Mouse (Mus musculus): ENCODE measurements around the gene Cd48.
"Not testable (repeated sequence)": the region's sequence is repeated elsewhere in the genome, so short reads cannot be mapped to it uniquely, and the experiment has no call there.

The Cd48 gene

GRCm38 (mm10) chr1:171681531-171682299, at the start of gene Cd48:
TSS of gene Cd48 (plus strand) at chr1:171682009.
- in situ Hi-C loops (cut with MboI, MseI): no loop called here

- in situ Hi-C loops (cut with MboI, MseI): no loop called here
Observed at GRCm38 (mm10) chr1:171635696-171636095, 46.1 kb upstream of the Cd48 start.

GRCm38 (mm10) chr1:171637101-171637500, 44.7 kb upstream of the Cd48 start:
- in situ Hi-C loops (cut with MboI, MseI): no loop called here

- in situ Hi-C loops (cut with MboI, MseI): no loop called here
Observed at GRCm38 (mm10) chr1:171638686-171639085, 43.1 kb upstream of the Cd48 start.

GRCm38 (mm10) chr1:171640796-171641195, 41.0 kb upstream of the Cd48 start:
- in situ Hi-C loops (cut with MboI, MseI): no loop called here

GRCm38 (mm10) chr1:171643612-171644011, 38.2 kb upstream of the Cd48 start:
- in situ Hi-C loops (cut with MboI, MseI): no loop called here

- in situ Hi-C loops (cut with MboI, MseI): no loop called here
Observed at GRCm38 (mm10) chr1:171646429-171646940, 35.3 kb upstream of the Cd48 start.

- in situ Hi-C loops (cut with MboI, MseI): no loop called here
Observed at GRCm38 (mm10) chr1:171647716-171648115, 34.1 kb upstream of the Cd48 start.

GRCm38 (mm10) chr1:171648840-171649239, 33.0 kb upstream of the Cd48 start:
- in situ Hi-C loops (cut with MboI, MseI): no loop called here

GRCm38 (mm10) chr1:171652734-171653133, 29.1 kb upstream of the Cd48 start, which contains the start of gene Slamf7:
TSS of gene Slamf7 (minus strand) at chr1:171653035.
- in situ Hi-C loops (cut with MboI, MseI): no loop called here

GRCm38 (mm10) chr1:171658561-171658991, 23.2 kb upstream of the Cd48 start:
- in situ Hi-C loops (cut with MboI, MseI): no loop called here

- in situ Hi-C loops (cut with MboI, MseI): no loop called here
Observed at GRCm38 (mm10) chr1:171660423-171660822, 21.4 kb upstream of the Cd48 start.

GRCm38 (mm10) chr1:171661482-171661881, 20.3 kb upstream of the Cd48 start:
- in situ Hi-C loops (cut with MboI, MseI): no loop called here

GRCm38 (mm10) chr1:171663757-171664156, 18.1 kb upstream of the Cd48 start:
- in situ Hi-C loops (cut with MboI, MseI): no loop called here

- in situ Hi-C loops (cut with MboI, MseI): no loop called here
Observed at GRCm38 (mm10) chr1:171666350-171666749, 15.5 kb upstream of the Cd48 start.

GRCm38 (mm10) chr1:171667160-171667559, 14.6 kb upstream of the Cd48 start:
- in situ Hi-C loops (cut with MboI, MseI): no loop called here

GRCm38 (mm10) chr1:171672451-171672850, 9.4 kb upstream of the Cd48 start:
- in situ Hi-C loops (cut with MboI, MseI): not testable (repeated sequence)

GRCm38 (mm10) chr1:171672854-171673475, 8.8 kb upstream of the Cd48 start:
- in situ Hi-C loops (cut with MboI, MseI): no loop called here

GRCm38 (mm10) chr1:171674467-171674866, 7.3 kb upstream of the Cd48 start:
- in situ Hi-C loops (cut with MboI, MseI): no loop called here

- in situ Hi-C loops (cut with MboI, MseI): no loop called here
Observed at GRCm38 (mm10) chr1:171677721-171678120, 4.1 kb upstream of the Cd48 start.

- in situ Hi-C loops (cut with MboI, MseI): no loop called here
Observed at GRCm38 (mm10) chr1:171681009-171681408, 800 bp upstream of the Cd48 start.

- in situ Hi-C loops (cut with MboI, MseI): no loop called here
Observed at GRCm38 (mm10) chr1:171684923-171685322, 3.1 kb downstream of the Cd48 start.

GRCm38 (mm10) chr1:171687320-171687719, 5.5 kb downstream of the Cd48 start:
- in situ Hi-C loops (cut with MboI, MseI): no loop called here

Measured in T-helper 2 cell (primary cell).